Mouse (Mus musculus): ENCODE measurements around the gene Pik3r6.

DNA sequence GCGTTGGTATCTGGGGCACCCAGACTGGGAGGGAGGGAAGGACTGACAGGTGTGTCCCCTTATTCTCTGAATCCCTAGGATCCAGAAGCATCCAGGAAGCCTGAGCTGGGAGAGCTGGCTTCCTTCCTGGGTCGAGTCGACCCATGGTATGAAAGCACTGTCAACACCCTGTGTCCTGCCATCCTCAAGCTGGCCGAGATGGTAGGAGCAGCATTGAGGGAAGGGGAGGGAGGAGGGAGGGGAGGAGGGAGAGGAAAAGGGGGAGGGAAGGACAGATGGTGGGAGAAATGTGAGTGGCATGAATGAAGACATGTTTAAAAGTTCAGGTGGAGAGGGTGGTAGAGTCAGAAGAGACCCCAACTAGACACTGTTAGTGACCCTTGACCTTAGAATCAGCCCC, 33.2 kb downstream of the Pik3r6 start:
- no peak for TF ChIP-seq NELFE (IDR thresholded peaks at IDR 0.05; ENCODE audit: low read depth, low read length)
- no peak for TF ChIP-seq MEF2A (IDR thresholded peaks at IDR 0.05; ENCODE audit: extremely low read depth, insufficient replicate concordance, low read depth, low read length, poor library complexity, severe bottlenecking)
- no peak for TF ChIP-seq RCOR1 (IDR thresholded peaks at IDR 0.05; ENCODE audit: low read depth, low read length)
- no peak for TF ChIP-seq EP300 (IDR thresholded peaks at IDR 0.05; ENCODE audit: low read depth in 1 of 2, low read length in 2 of 2)
- TF ChIP-seq ZMIZ1 (IDR thresholded peaks at IDR 0.05; ENCODE audit: low read depth, low read length): no peak
